Mouse (Mus musculus): ENCODE measurements around the gene Bclaf1. TPM values are rescaled to one million over a fixed set of nuclear protein-coding genes. Genes with fewer than 3 reads are reported as not detected.

Gene Bclaf1
- polyA plus RNA-seq, 1 experiment from 2014 or later, result 38.1 TPM

GRCm38 (mm10) chr10:20382807-20383419 lies 70.6 kb downstream of the Bclaf1 start:
- no peak for TF ChIP-seq CTCF (IDR thresholded peaks at IDR 0.05; ENCODE audit: low read depth)
- ATAC-seq, result no peak
- Histone ChIP-seq H3K36me3 (ENCODE audit: control insufficient read depth, insufficient read depth) (no peaks in the 10 kb centered on the region), H3K4me1 (replicated peaks; ENCODE audit: control insufficient read depth, insufficient read depth, low read length) (no peaks in the 10 kb centered on the region), H3K9me3 (ENCODE audit: control insufficient read depth) (no peaks in the 10 kb centered on the region), H3K9ac (ENCODE audit: low read depth, low read length) (no peak overlapping the region), H3K27me3 (replicated peaks; ENCODE audit: control insufficient read depth, insufficient read depth, low read length) (no peaks in the 10 kb centered on the region), H3K4me2 (replicated peaks; ENCODE audit: low read depth) (no peak overlapping the region), H3K27ac (ENCODE audit: low read depth, low read length) (no peak overlapping the region), H3K4me3 (ENCODE audit: low read depth, low read length) (no peak overlapping the region)
- 77% methylated on average over 6 of the region's 6 CpGs for WGBS

- no peaks in the 10 kb centered on the region for H3K27me3 ChIP-seq (replicated peaks; ENCODE audit: control insufficient read depth, insufficient read depth, low read length)
- no peak overlapping the region for H3K27ac ChIP-seq (ENCODE audit: low read depth, low read length)
- no peak overlapping the region for H3K9ac ChIP-seq (ENCODE audit: low read depth, low read length)
- 63% methylated on average over 3 of the region's 3 CpGs for WGBS
- no peaks in the 10 kb centered on the region for H3K4me1 ChIP-seq (replicated peaks; ENCODE audit: control insufficient read depth, insufficient read depth, low read length)
- no peaks in the 10 kb centered on the region for H3K9me3 ChIP-seq (ENCODE audit: control insufficient read depth)
- H3K4me3 ChIP-seq (ENCODE audit: low read depth, low read length), result no peak overlapping the region
- no peak for ATAC-seq
- no peak overlapping the region for H3K4me2 ChIP-seq (replicated peaks; ENCODE audit: low read depth)
- no peak for TF ChIP-seq CTCF (IDR thresholded peaks at IDR 0.05; ENCODE audit: low read depth)
- H3K36me3 ChIP-seq (ENCODE audit: control insufficient read depth, insufficient read depth), result no peaks in the 10 kb centered on the region
These were observed 78.3 kb downstream of the Bclaf1 start for GRCm38 (mm10) chr10:20390568-20390967.

Small RNA genes lying within 50 kb of the gene (microRNA-seq; reads per million reads assigned to microRNA genes)
- gene Mir6413, result not detected

Other genes with a start within 250 kb of the Bclaf1 start
- gene Map7, start 164.0 kb upstream of the Bclaf1 start, polyA plus RNA-seq (2015; fragmentation: Nextera tagmentation; extraction: Ambion mirVana), result 47.0 and 55.7 TPM in 2 replicates
- 0.44 and 0.59 TPM in 2 replicates for gene Mtfr2, start 35.3 kb downstream of the Bclaf1 start, polyA plus RNA-seq (2015; fragmentation: Nextera tagmentation; extraction: Ambion mirVana)